Mouse (Mus musculus) left cerebral cortex, adult 2 months (tissue): ENCODE data around the gene Mrgbp. TPM values are rescaled to one million over a fixed set of nuclear protein-coding genes. Genes with fewer than 3 reads are reported as not detected.
A peak's percentile ranks its signal among the peaks of the same experiment; 100 is the strongest.

ENCODE experiments used
- DNase-seq, 2 experiments: peaks; one replicate each; pipeline ENCODE4 v3.0.0; 2021 to 2022; ENCODE audit warnings: low spot score in 2 of 2, mixed read lengths in 1 of 2; ENCODE audit errors: extremely low spot score in 1 of 2
- H3K27ac ChIP-seq: fragments of 200-600 bp; 2 replicates; pipeline ENCODE4 v1.8.1; 2022
- H3K4me3 ChIP-seq: fragments of 200-600 bp; 2 replicates; pipeline ENCODE4 v1.8.1; 2022
- CTCF ChIP-seq: fragments of 200-600 bp; IDR thresholded peaks from 2 replicates; pipeline ENCODE4 v1.8.1; 2022; ENCODE audit warnings: antibody characterized with exemption, mild to moderate bottlenecking, moderate library complexity
- intact Hi-C: fragments of 180-260 bp; cut with DNase I; formaldehyde crosslinking; loops from one replicate; pipeline ENCODE4 v1.15.1; 2025
- long read RNA-seq, 2 experiments: library from polyadenylated mRNA; stranded (forward); transcript quantifications; one replicate each; pipeline ENCODE4 v2.0.0; 2021; ENCODE audit warnings: borderline mapping rate in 2 of 2
- total RNA-seq, 2 experiments: library from RNA; stranded (reverse); gene quantifications; 2 replicates each; pipeline ENCODE4 v1.2.3; 2021

Gene Mrgbp
- total RNA-seq, result 10 to 100 TPM; 18.4 to 22.0 TPM
- long read RNA-seq, experiment 1, partial matches to known transcripts, result 0 of 13 reads
- long read RNA-seq, experiment 1, other reads (novel, unspliced or antisense), result 9 of 13 reads
- long read RNA-seq, experiment 2, partial matches to known transcripts, result 1 of 21 reads
- long read RNA-seq, experiment 2, other reads (novel, unspliced or antisense), result 13 of 21 reads

- no peak within 1 kb of the TSS for H3K4me3 ChIP-seq
- no peak for TF ChIP-seq CTCF
- no peak within 1 kb of the TSS for H3K27ac ChIP-seq
- no peak for DNase-seq
- intact Hi-C loops, result loop anchor here (10.0 kb wide), 2 partner anchors 314 to 384 kb away; partner anchors contain the start of gene Arfgap1
Observed at GRCm38 (mm10) chr2:180581002-180581401, at the start of gene Mrgbp. TSS of gene Mrgbp (plus strand) at chr2:180581304.

- H3K27ac ChIP-seq, result no peak overlapping the region
- TF ChIP-seq CTCF, result no peak
- H3K4me3 ChIP-seq, result no peak overlapping the region
- intact Hi-C loops, result no loop called here
- no peak for DNase-seq
Observed at GRCm38 (mm10) chr2:180531671-180532385, 49.3 kb upstream of the Mrgbp start.

GRCm38 (mm10) chr2:180532386-180532995 lies 48.6 kb upstream of the Mrgbp start:
- no peak for TF ChIP-seq CTCF
- Histone ChIP-seq H3K4me3 (no peak overlapping the region), H3K27ac (no peak overlapping the region)
- DNase-seq, result no peak
- intact Hi-C loops, result no loop called here

GRCm38 (mm10) chr2:180533237-180533636 lies 47.9 kb upstream of the Mrgbp start:
- Histone ChIP-seq H3K27ac (no peak overlapping the region), H3K4me3 (no peak overlapping the region)
- intact Hi-C loops, result no loop called here
- TF ChIP-seq CTCF, result no peak
- DNase-seq, result no peak

- no peak overlapping the region for H3K4me3 ChIP-seq
- DNase-seq, result no peak
- H3K27ac ChIP-seq, result no peak overlapping the region
- no peak for TF ChIP-seq CTCF
- intact Hi-C loops, result no loop called here
Observed at GRCm38 (mm10) chr2:180543675-180544074, 37.4 kb upstream of the Mrgbp start.

- H3K27ac ChIP-seq, result no peak overlapping the region
- intact Hi-C loops, result no loop called here
- no peak for DNase-seq
- no peak overlapping the region for H3K4me3 ChIP-seq
- TF ChIP-seq CTCF, result no peak
Observed at GRCm38 (mm10) chr2:180545046-180545445, 36.1 kb upstream of the Mrgbp start.

- intact Hi-C loops, result no loop called here
- no peak overlapping the region for H3K4me3 ChIP-seq
- peak in 1 of 2 experiments; percentile 22 for DNase-seq
- no peak overlapping the region for H3K27ac ChIP-seq
- no peak for TF ChIP-seq CTCF
Observed at GRCm38 (mm10) chr2:180547384-180548106, 33.6 kb upstream of the Mrgbp start.

- DNase-seq, result no peak
- TF ChIP-seq CTCF, result no peak
- Histone ChIP-seq H3K4me3 (no peak overlapping the region), H3K27ac (no peak overlapping the region)
- intact Hi-C loops, result no loop called here
Observed at GRCm38 (mm10) chr2:180552340-180552739, 28.8 kb upstream of the Mrgbp start.

GRCm38 (mm10) chr2:180555219-180555618 lies 25.9 kb upstream of the Mrgbp start:
- no peak for DNase-seq
- peak; percentile 42 for TF ChIP-seq CTCF
- intact Hi-C loops, result no loop called here
- H3K27ac ChIP-seq, result no peak overlapping the region
- no peak overlapping the region for H3K4me3 ChIP-seq

GRCm38 (mm10) chr2:180556470-180556869 lies 24.6 kb upstream of the Mrgbp start:
- H3K4me3 ChIP-seq, result no peak overlapping the region
- no peak for TF ChIP-seq CTCF
- H3K27ac ChIP-seq, result no peak overlapping the region
- no peak for DNase-seq
- intact Hi-C loops, result no loop called here

GRCm38 (mm10) chr2:180560245-180560644 lies 20.9 kb upstream of the Mrgbp start:
- Histone ChIP-seq H3K27ac (no peak overlapping the region), H3K4me3 (no peak overlapping the region)
- intact Hi-C loops, result loop anchor here (2.0 to 5.0 kb wide), 2 partner anchors 87 to 193 kb away; no protein-coding TSS in a partner anchor
- peak; percentile 54 for TF ChIP-seq CTCF
- no peak for DNase-seq

- no peak; the same call in 1 of the 2 replicates for TF ChIP-seq CTCF
- DNase-seq, result no peak
- Histone ChIP-seq H3K27ac (no peak overlapping the region), H3K4me3 (no peak overlapping the region)
- intact Hi-C loops, result loop anchor here (5.0 kb wide), 1 partner anchor 195 kb away; no protein-coding TSS in a partner anchor
Observed at GRCm38 (mm10) chr2:180562146-180562545, 19.0 kb upstream of the Mrgbp start.
